In genomic region chr9:36900464-36900863, GRCm38 (mm10) we compare ENCODE assay signal across 27 mouse cellular contexts.
"Had no signal": no experiment of that assay in that cellular context is flagged by ENCODE, and none has a peak within 500 bp of the region (broad histone marks: within the 10 kb centered on the region; RNA-seq: fewer than 3 reads in every experiment).

No protein-coding gene starts in this region.

- H3K4me3 ChIP-seq: heart, adult 2 months; heart, embryonic 13.5 days; heart, embryonic 15.5 days; hindbrain, embryonic 13.5 days; hindbrain, embryonic 15.5 days; kidney, embryonic 15.5 days; limb, embryonic 13.5 days; limb, embryonic 15.5 days; liver, embryonic 12.5 days had no signal

- H3K27ac ChIP-seq: heart, adult 2 months; heart, embryonic 13.5 days; heart, embryonic 15.5 days; hindbrain, embryonic 13.5 days; hindbrain, embryonic 15.5 days; hindbrain, postnatal 0 days; kidney, embryonic 15.5 days; kidney, postnatal 0 days; limb, embryonic 13.5 days; limb, embryonic 15.5 days; liver, embryonic 12.5 days; liver, embryonic 14.5 days had no signal

- H3K27me3 ChIP-seq: heart, embryonic 13.5 days; heart, embryonic 15.5 days; hindbrain, embryonic 13.5 days; hindbrain, embryonic 15.5 days; kidney, embryonic 15.5 days; limb, embryonic 13.5 days; limb, embryonic 15.5 days; liver, embryonic 12.5 days had no signal

- H3K4me1 ChIP-seq: hindbrain, embryonic 15.5 days; liver, embryonic 12.5 days had no signal

- H3K36me3 ChIP-seq: heart, embryonic 13.5 days; heart, embryonic 15.5 days; kidney, embryonic 15.5 days; limb, embryonic 15.5 days; liver, embryonic 12.5 days had no signal

- DNase-seq: gastrocnemius, postnatal 14 days; gastrocnemius, postnatal 36 days; heart, adult 11 months; heart, adult 2 months; heart, postnatal 14 days; heart, postnatal 36 days; kidney, adult 11 months; kidney, adult 2 months; kidney, adult 9 months; kidney, postnatal 14 days; kidney, postnatal 36 days; layer of hippocampus, adult 9-11 months; layer of hippocampus, postnatal 36 days; left cerebral cortex, postnatal 4 days had no signal

- H3K9me3 ChIP-seq: heart, embryonic 13.5 days; heart, embryonic 15.5 days; hindbrain, embryonic 13.5 days; hindbrain, embryonic 15.5 days; kidney, embryonic 15.5 days; limb, embryonic 13.5 days; limb, embryonic 15.5 days; liver, embryonic 12.5 days had no signal

- H3K9ac ChIP-seq: heart, embryonic 13.5 days; heart, embryonic 15.5 days; hindbrain, embryonic 13.5 days; hindbrain, embryonic 15.5 days; kidney, embryonic 15.5 days; limb, embryonic 13.5 days; limb, embryonic 15.5 days; liver, embryonic 12.5 days; liver, embryonic 14.5 days had no signal

- ATAC-seq: hindbrain, postnatal 0 days; intestine, embryonic 16.5 days; liver, embryonic 12.5 days had no signal

- H3K4me2 ChIP-seq: heart, embryonic 11.5 days; heart, embryonic 13.5 days; heart, embryonic 15.5 days; hindbrain, embryonic 13.5 days; hindbrain, embryonic 15.5 days; kidney, embryonic 15.5 days; limb, embryonic 13.5 days; limb, embryonic 15.5 days; liver, embryonic 12.5 days had no signal
